Mouse (Mus musculus): ENCODE measurements around the gene Zdhhc9.

- no peak for TF ChIP-seq CTCF (conservative IDR thresholded peaks at IDR 0.05; ENCODE audit: low read length)
- no peak for TF ChIP-seq NANOG (IDR thresholded peaks at IDR 0.05; ENCODE audit: borderline replicate concordance, low read length)
- no peak for TF ChIP-seq POU5F1 (IDR thresholded peaks at IDR 0.05; ENCODE audit: borderline replicate concordance, low read length)
Measured at GRCm38 (mm10) chrX:48147741-48148186, 60.9 kb downstream of the Zdhhc9 start.
